Mouse (Mus musculus): ENCODE data around the gene Dmrta2. TPM values are rescaled to one million over a fixed set of nuclear protein-coding genes. Genes with fewer than 3 reads are reported as not detected.

The Dmrta2 gene
- polyA plus RNA-seq, 1 experiment = 4.9 TPM

GRCm38 (mm10) chr4:109939291-109939690 is 38.6 kb upstream of the Dmrta2 start:
- H3K36me3 ChIP-seq (ENCODE audit: control insufficient read depth, insufficient read depth) = peaks cover 11% of the 10 kb centered on the region
- no peak overlapping the region for H3ac ChIP-seq (ENCODE audit: control insufficient read depth, insufficient read length)
- H3K4me3 ChIP-seq = no peak overlapping the region
- TF ChIP-seq REST (IDR thresholded peaks at IDR 0.05; ENCODE audit: insufficient read depth, insufficient read length) (no peak), E2F4 (IDR thresholded peaks at IDR 0.05; ENCODE audit: insufficient read depth) (no peak), MYOG (IDR thresholded peaks at IDR 0.05; ENCODE audit: control insufficient read depth in 1 of 3, insufficient read depth in 1 of 3, insufficient read length in 2 of 3, low read depth in 2 of 3) (no peak), POLR2AphosphoS2 (IDR thresholded peaks at IDR 0.05; ENCODE audit: insufficient read length, low read depth) (no peak), MAX (IDR thresholded peaks at IDR 0.05; ENCODE audit: low read depth) (no peak), TCF12 (IDR thresholded peaks at IDR 0.05; ENCODE audit: insufficient read depth, poor library complexity, severe bottlenecking) (no peak), SRF (IDR thresholded peaks at IDR 0.05; ENCODE audit: control insufficient read depth, insufficient read length, low read depth) (no peak), TCF3 (IDR thresholded peaks at IDR 0.05; ENCODE audit: insufficient read length, low read depth) (no peak), USF1 (IDR thresholded peaks at IDR 0.05; ENCODE audit: low read depth) (no peak), MYOD1 (IDR thresholded peaks at IDR 0.05; ENCODE audit: control insufficient read depth in 1 of 3, insufficient read length in 2 of 3, low read depth in 2 of 3) (no peak), POLR2A (IDR thresholded peaks at IDR 0.05; ENCODE audit: insufficient read length, low read depth) (no peak), CEBPB (IDR thresholded peaks at IDR 0.05; ENCODE audit: insufficient read depth, poor library complexity, severe bottlenecking) (no peak)
- no peaks in the 10 kb centered on the region for H3K79me2 ChIP-seq (ENCODE audit: control insufficient read depth, insufficient read depth)
- no peaks in the 10 kb centered on the region for H3K27me3 ChIP-seq (ENCODE audit: control insufficient read depth, insufficient read depth, insufficient read length)
- H3K4me2 ChIP-seq (ENCODE audit: low read depth) = no peak overlapping the region

GRCm38 (mm10) chr4:109945554-109945953 is 32.3 kb upstream of the Dmrta2 start:
- no peaks in the 10 kb centered on the region for H3K79me2 ChIP-seq (ENCODE audit: control insufficient read depth, insufficient read depth)
- no peak overlapping the region for H3ac ChIP-seq (ENCODE audit: control insufficient read depth, insufficient read length)
- H3K36me3 ChIP-seq (ENCODE audit: control insufficient read depth, insufficient read depth) = peaks cover 13% of the 10 kb centered on the region
- no peak overlapping the region for H3K4me3 ChIP-seq
- no peaks in the 10 kb centered on the region for H3K27me3 ChIP-seq (ENCODE audit: control insufficient read depth, insufficient read depth, insufficient read length)
- no peak overlapping the region for H3K4me2 ChIP-seq (ENCODE audit: low read depth)
- TF ChIP-seq CEBPB (IDR thresholded peaks at IDR 0.05; ENCODE audit: insufficient read depth, poor library complexity, severe bottlenecking) = no peak
- TF ChIP-seq MYOD1 (IDR thresholded peaks at IDR 0.05; ENCODE audit: control insufficient read depth in 1 of 3, insufficient read length in 2 of 3, low read depth in 2 of 3) = no peak
- TF ChIP-seq POLR2A (IDR thresholded peaks at IDR 0.05; ENCODE audit: insufficient read length, low read depth) = no peak
- TF ChIP-seq E2F4 (IDR thresholded peaks at IDR 0.05; ENCODE audit: insufficient read depth) = no peak
- TF ChIP-seq REST (IDR thresholded peaks at IDR 0.05; ENCODE audit: insufficient read depth, insufficient read length) = no peak
- no peak for TF ChIP-seq TCF12 (IDR thresholded peaks at IDR 0.05; ENCODE audit: insufficient read depth, poor library complexity, severe bottlenecking)
- no peak for TF ChIP-seq SRF (IDR thresholded peaks at IDR 0.05; ENCODE audit: control insufficient read depth, insufficient read length, low read depth)
- no peak for TF ChIP-seq USF1 (IDR thresholded peaks at IDR 0.05; ENCODE audit: low read depth)
- no peak for TF ChIP-seq POLR2AphosphoS2 (IDR thresholded peaks at IDR 0.05; ENCODE audit: insufficient read length, low read depth)
- TF ChIP-seq MYOG (IDR thresholded peaks at IDR 0.05; ENCODE audit: control insufficient read depth in 1 of 3, insufficient read depth in 1 of 3, insufficient read length in 2 of 3, low read depth in 2 of 3) = no peak
- no peak for TF ChIP-seq MAX (IDR thresholded peaks at IDR 0.05; ENCODE audit: low read depth)
- no peak for TF ChIP-seq TCF3 (IDR thresholded peaks at IDR 0.05; ENCODE audit: insufficient read length, low read depth)

GRCm38 (mm10) chr4:109949307-109949706 is 28.5 kb upstream of the Dmrta2 start:
- Histone ChIP-seq H3K4me3 (no peak overlapping the region), H3ac (ENCODE audit: control insufficient read depth, insufficient read length) (no peak overlapping the region), H3K36me3 (ENCODE audit: control insufficient read depth, insufficient read depth) (peaks cover 10% of the 10 kb centered on the region), H3K79me2 (ENCODE audit: control insufficient read depth, insufficient read depth) (no peaks in the 10 kb centered on the region), H3K27me3 (ENCODE audit: control insufficient read depth, insufficient read depth, insufficient read length) (no peaks in the 10 kb centered on the region), H3K4me2 (ENCODE audit: low read depth) (no peak overlapping the region)
- TF ChIP-seq MYOD1 (IDR thresholded peaks at IDR 0.05; ENCODE audit: control insufficient read depth in 1 of 3, insufficient read length in 2 of 3, low read depth in 2 of 3) (no peak), USF1 (IDR thresholded peaks at IDR 0.05; ENCODE audit: low read depth) (no peak), SRF (IDR thresholded peaks at IDR 0.05; ENCODE audit: control insufficient read depth, insufficient read length, low read depth) (no peak), MAX (IDR thresholded peaks at IDR 0.05; ENCODE audit: low read depth) (no peak), TCF12 (IDR thresholded peaks at IDR 0.05; ENCODE audit: insufficient read depth, poor library complexity, severe bottlenecking) (no peak), POLR2A (IDR thresholded peaks at IDR 0.05; ENCODE audit: insufficient read length, low read depth) (no peak), REST (IDR thresholded peaks at IDR 0.05; ENCODE audit: insufficient read depth, insufficient read length) (no peak), TCF3 (IDR thresholded peaks at IDR 0.05; ENCODE audit: insufficient read length, low read depth) (no peak), E2F4 (IDR thresholded peaks at IDR 0.05; ENCODE audit: insufficient read depth) (no peak), MYOG (IDR thresholded peaks at IDR 0.05; ENCODE audit: control insufficient read depth in 1 of 3, insufficient read depth in 1 of 3, insufficient read length in 2 of 3, low read depth in 2 of 3) (no peak)

- no peak overlapping the region for H3ac ChIP-seq (ENCODE audit: control insufficient read depth, insufficient read length)
- H3K4me3 ChIP-seq = no peak overlapping the region
- peaks cover 10% of the 10 kb centered on the region for H3K36me3 ChIP-seq (ENCODE audit: control insufficient read depth, insufficient read depth)
- H3K4me2 ChIP-seq (ENCODE audit: low read depth) = no peak overlapping the region
- H3K79me2 ChIP-seq (ENCODE audit: control insufficient read depth, insufficient read depth) = no peaks in the 10 kb centered on the region
- no peaks in the 10 kb centered on the region for H3K27me3 ChIP-seq (ENCODE audit: control insufficient read depth, insufficient read depth, insufficient read length)
- TF ChIP-seq TCF12 (IDR thresholded peaks at IDR 0.05; ENCODE audit: insufficient read depth, poor library complexity, severe bottlenecking) = no peak
- TF ChIP-seq MAX (IDR thresholded peaks at IDR 0.05; ENCODE audit: low read depth) = no peak
- no peak for TF ChIP-seq USF1 (IDR thresholded peaks at IDR 0.05; ENCODE audit: low read depth)
- TF ChIP-seq REST (IDR thresholded peaks at IDR 0.05; ENCODE audit: insufficient read depth, insufficient read length) = no peak
- TF ChIP-seq MYOD1 (IDR thresholded peaks at IDR 0.05; ENCODE audit: control insufficient read depth in 1 of 3, insufficient read length in 2 of 3, low read depth in 2 of 3) = no peak
- no peak for TF ChIP-seq CEBPB (IDR thresholded peaks at IDR 0.05; ENCODE audit: insufficient read depth, poor library complexity, severe bottlenecking)
- no peak for TF ChIP-seq TCF3 (IDR thresholded peaks at IDR 0.05; ENCODE audit: insufficient read length, low read depth)
- no peak for TF ChIP-seq SRF (IDR thresholded peaks at IDR 0.05; ENCODE audit: control insufficient read depth, insufficient read length, low read depth)
- TF ChIP-seq MYOG (IDR thresholded peaks at IDR 0.05; ENCODE audit: control insufficient read depth in 1 of 3, insufficient read depth in 1 of 3, insufficient read length in 2 of 3, low read depth in 2 of 3) = no peak
- TF ChIP-seq POLR2A (IDR thresholded peaks at IDR 0.05; ENCODE audit: insufficient read length, low read depth) = no peak
- no peak for TF ChIP-seq E2F4 (IDR thresholded peaks at IDR 0.05; ENCODE audit: insufficient read depth)
- TF ChIP-seq POLR2AphosphoS2 (IDR thresholded peaks at IDR 0.05; ENCODE audit: insufficient read length, low read depth) = no peak
Measured at GRCm38 (mm10) chr4:109953509-109953908, 24.3 kb upstream of the Dmrta2 start.

Data from myocyte (in vitro differentiated cells).